Mouse (Mus musculus): Measurements from ENCODE around the gene Ppp1r13b. TPM values are rescaled to one million over a fixed set of nuclear protein-coding genes. Genes with fewer than 3 reads are reported as not detected.
A peak's percentile ranks its signal among the peaks of the same experiment; 100 is the strongest.
"Not testable (repeated sequence)": the region's sequence is repeated elsewhere in the genome, so short reads cannot be mapped to it uniquely, and the experiment has no call there.

Ppp1r13b gene
- 10 to 100 TPM; 58.1 to 60.3 TPM for total RNA-seq (2021)

DNA sequence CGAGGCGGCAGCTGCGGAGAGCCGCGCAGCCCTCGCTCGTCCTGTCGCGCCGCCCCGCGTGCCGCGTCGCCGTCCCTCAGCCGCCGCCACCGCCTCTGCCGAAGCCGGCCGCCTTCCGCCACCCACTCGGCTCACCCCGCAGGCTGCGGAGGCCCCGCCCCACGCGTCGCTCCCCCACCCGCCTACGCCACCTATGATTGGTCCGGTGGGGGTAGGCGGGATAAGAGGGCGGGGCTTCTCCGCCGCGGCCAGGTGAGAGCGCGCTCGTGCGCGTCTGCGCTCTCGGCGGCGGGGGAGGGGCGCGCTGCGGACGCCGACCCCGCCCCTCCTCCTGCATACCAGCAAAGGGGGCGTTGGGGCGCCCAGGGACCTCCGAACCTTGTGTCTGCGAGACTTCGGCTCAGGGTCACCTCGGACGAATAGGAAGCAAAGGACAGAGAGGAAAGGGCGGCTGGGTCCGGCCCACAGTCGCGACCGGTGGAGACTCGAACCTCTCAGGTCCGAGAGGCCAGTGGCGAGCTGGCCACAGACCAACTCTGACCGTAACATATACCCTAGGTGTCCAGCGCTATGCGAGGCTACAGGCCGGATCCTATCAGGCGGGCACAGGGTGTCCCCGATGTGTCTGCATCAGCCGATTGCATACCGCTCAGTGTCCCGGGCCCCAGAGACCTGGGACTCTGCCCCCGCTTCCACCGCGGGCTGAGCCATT, at the start of gene Ppp1r13b:
Gene Ppp1r13b (minus strand): TSS at position 141 of the 712 bp plus-strand sequence.
- peak; percentile 95 for DNase-seq
- intact Hi-C loops (cut with DNase I) = no loop called here

DNA sequence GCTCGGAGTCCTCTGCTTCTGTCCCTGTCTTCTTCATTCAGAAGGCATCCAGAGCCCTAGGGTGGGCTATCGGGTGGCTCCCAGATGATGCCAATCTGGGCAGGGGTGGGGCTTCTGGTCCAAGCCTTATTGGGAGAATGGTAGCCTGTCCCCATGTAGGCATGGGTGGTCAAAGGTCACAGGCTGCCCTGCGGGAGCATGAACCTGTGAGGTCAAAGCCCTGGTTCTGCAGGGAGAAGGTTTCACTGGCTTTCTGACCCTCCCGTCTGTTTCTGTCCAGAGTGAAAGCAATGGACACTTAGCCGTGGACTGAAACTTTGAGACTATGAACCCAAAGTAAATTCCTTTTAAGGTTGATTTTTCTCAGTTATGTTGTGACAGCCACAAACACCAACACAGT, 48.3 kb upstream of the Ppp1r13b start:
- DNase-seq = no peak
- intact Hi-C loops (cut with DNase I) = no loop called here

DNA sequence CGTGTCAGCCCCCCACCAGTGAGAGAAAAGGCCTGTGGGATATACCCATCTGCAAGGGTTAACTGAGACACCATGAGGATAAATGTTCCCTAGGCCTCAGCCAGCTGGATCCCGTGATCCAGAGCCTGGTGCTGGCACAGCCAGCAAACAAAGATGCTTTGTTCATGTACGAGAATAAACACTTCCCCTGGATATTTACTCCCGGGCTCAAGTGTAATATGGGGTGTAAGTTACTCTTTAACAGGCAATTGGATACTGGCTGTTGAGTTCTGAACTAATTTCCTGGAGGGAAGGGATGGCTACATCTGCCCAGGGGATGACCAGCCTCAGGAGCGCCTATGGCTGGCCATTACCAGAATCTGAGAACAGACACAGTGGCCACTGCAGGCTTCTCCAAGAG, 43.8 kb upstream of the Ppp1r13b start:
- intact Hi-C loops (cut with DNase I) = no loop called here
- DNase-seq = no peak

DNA sequence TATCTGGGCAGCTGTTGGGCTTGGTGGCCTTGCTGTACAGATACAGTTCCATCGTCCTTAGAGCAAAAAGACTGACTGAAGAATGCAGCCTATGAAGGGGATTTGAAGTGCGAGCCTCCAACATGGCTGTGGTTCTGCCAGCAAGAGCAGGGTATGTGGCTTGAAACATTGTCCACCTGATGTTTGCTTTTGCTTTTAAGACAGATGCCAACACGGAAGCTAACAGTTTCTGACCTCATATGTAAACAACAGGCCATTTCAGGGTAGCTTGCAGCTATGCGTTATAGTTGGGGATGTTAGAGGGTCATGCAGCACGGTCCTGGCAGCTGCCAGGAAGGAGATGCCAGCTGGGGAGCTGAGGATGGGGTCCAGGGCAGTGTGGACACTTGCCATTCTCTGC, 42.6 kb upstream of the Ppp1r13b start:
- no peak for DNase-seq
- intact Hi-C loops (cut with DNase I) = no loop called here

DNA sequence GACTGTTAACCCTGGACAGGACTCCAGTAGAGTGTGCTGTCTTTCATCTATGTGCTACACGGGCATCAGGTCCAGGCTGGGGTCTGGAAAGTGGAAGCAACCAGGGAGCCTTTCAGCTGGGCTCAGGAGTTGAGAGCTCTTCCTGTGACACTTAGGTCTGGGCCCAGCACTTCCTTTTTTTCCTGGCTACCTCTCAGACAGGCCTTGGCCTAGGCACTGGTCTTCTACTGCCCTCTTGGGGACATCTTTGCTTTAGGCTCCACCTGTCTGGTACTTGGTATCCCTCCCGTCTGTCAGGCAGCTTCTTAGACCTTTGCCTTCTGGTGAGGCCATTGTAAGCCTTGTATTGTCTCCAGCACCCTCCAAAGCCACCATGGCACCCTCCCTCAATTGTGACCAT, 38.8 kb upstream of the Ppp1r13b start:
- intact Hi-C loops (cut with DNase I) = no loop called here
- DNase-seq = peak; percentile 52

DNA sequence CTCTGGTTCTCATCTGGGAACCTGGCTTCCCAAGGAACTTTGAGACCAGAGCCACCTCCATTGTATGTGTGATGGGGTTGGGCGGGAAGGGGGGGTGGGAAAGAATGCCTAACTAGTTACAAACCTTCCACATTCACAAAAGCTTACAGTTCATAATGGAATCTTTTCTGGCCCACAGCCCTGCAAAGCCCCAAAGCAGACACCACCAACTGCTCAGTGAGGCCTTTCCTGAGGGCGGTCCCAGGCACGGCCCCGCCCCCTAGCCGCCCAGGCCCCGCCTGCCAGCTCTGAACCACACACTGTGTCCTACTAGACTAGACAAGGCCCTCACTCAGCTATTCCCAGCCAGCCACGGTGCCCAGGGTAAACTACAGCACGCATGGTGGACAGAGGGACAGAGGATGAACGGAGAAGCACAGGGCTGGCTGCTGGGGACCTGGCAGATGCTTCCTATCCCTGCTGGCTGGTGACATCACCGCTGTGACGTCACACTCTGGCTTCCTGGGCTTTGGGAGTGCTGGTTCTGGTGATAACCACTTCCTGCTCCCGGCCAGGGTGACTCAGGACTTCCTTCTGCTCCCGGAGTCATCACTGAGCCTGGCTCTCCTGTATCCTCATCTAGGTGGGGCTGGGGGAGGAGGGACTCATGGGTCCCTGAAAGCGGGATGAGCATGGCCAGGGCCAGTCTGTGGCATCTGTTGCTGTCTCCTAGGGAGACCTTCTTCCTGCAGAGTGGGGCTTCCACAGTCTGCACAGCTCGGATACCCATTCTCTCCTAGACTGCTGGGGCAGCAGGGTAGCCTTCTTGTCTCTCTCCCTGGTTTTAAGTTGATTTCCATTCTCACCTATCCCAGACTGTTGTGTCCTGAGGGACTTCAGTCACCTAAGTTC, 38.1 kb upstream of the Ppp1r13b start:
- intact Hi-C loops (cut with DNase I); DNase-seq: not testable (repeated sequence)

DNA sequence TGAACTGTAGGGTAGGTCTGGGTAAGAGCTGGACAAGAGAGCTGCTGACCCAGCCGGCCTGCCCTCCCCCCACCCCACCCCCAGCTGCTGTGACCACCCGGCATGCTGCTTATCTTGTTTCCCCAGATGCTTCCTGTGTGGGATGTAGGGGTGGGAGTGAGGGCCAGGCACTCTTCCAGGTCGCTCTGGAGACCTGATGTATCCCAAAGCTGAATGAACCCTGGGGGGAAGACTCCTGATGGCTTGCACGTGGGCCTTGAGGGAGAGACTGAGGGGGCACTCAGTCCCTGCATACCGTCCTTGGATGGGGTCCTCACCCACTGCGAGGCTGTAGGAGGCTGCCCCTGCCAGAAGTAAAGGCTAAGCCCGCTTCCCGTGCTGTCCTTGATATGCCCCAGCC, 37.2 kb upstream of the Ppp1r13b start:
- intact Hi-C loops (cut with DNase I) = no loop called here
- no peak for DNase-seq

DNA sequence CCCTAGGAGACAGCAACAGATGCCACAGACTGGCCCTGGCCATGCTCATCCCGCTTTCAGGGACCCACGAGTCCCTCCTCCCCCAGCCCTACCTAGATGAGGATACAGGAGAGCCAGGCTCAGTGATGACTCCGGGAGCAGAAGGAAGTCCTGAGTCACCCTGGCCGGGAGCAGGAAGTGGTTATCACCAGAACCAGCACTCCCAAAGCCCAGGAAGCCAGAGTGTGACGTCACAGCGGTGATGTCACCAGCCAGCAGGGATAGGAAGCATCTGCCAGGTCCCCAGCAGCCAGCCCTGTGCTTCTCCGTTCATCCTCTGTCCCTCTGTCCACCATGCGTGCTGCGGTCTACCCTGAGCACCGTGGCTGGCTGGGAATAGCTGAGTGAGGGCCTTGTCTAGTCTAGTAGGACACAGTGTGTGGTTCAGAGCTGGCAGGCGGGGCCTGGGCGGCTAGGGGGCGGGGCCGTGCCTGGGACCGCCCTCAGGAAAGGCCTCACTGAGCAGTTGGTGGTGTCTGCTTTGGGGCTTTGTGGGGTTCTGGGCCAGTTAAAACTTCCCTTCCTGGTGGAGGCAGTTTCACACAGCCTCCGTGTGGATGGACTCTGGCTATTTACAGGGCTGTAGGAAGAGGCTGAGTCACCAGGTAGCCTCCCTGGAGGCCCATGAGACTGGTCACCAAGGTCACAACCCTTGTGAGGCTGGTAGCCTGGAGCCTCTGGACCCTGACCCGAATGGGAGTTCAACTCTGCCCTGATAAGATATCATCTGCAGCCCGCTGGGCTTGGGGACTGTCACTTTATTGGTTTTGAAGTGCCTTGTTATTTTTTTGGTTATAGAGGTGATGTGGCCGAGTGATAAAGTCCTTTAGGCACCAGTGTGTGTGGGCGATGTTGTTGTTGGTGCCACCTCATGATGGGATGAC, 36.4 kb upstream of the Ppp1r13b start:
- DNase-seq = not testable (repeated sequence)
- intact Hi-C loops (cut with DNase I) = loop anchor here (5.0 kb wide), 1 partner anchor 57 kb away; no protein-coding TSS in a partner anchor

DNA sequence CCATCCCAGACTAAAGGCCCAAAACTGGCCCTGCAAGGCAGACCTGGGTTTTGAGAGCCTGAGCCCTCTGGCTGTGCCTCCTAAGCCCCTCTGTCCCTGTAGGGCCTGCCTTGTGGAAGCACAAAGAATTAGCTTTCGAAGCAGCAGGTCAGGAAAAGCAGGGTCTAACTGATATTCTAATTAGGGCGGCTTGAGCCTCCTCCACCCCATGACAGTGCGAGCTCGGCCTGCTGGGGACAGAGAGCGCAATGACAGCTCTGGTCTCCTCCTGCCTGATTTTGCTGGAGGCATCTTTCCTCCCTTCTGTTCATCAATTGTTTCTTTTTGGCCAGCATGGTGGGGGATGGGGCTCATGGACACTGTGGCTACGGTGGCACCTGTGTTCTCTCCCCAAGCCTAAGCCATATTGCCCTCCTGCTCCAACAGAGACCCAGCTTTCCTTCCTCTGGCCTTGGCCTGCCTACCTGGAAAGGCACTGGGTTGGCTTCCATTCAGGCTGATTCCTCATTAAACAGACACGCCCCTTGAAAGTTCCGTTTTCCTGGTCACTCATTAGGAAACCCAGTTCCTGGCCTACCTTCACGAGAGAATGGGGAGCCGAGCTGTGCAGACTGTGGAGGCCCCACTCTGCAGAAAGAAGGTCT, 35.6 kb upstream of the Ppp1r13b start:
- intact Hi-C loops (cut with DNase I) = loop anchor here (5.0 kb wide), 1 partner anchor 56 kb away; no protein-coding TSS in a partner anchor
- peak; percentile 27 for DNase-seq

DNA sequence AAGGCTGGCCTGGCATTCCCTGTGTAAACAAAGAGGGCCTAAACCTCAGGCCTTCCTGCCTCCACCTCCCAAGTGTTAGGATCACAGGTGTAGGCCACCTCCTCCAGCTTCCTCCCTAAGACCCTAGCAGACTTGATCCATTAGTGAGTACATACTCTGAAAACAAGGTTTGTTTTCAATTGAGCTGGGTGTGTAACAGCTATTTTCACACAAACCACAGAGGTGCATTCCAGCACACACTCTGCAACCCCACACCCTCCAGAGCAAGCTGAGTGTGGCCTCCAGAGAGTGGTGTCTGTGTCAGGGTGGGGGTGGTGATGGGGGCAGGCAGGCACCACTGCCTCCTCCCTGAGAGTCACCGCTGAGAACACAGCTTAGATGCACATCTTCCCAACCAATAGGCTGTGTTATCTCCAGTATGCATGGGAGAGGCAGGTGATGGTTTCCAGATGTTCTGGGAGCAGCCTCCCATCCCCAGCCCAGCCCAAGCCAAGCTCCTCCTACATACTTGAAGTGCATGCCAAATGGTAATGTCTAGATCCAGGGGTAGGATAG, 30.8 kb upstream of the Ppp1r13b start:
- DNase-seq = no peak

DNA sequence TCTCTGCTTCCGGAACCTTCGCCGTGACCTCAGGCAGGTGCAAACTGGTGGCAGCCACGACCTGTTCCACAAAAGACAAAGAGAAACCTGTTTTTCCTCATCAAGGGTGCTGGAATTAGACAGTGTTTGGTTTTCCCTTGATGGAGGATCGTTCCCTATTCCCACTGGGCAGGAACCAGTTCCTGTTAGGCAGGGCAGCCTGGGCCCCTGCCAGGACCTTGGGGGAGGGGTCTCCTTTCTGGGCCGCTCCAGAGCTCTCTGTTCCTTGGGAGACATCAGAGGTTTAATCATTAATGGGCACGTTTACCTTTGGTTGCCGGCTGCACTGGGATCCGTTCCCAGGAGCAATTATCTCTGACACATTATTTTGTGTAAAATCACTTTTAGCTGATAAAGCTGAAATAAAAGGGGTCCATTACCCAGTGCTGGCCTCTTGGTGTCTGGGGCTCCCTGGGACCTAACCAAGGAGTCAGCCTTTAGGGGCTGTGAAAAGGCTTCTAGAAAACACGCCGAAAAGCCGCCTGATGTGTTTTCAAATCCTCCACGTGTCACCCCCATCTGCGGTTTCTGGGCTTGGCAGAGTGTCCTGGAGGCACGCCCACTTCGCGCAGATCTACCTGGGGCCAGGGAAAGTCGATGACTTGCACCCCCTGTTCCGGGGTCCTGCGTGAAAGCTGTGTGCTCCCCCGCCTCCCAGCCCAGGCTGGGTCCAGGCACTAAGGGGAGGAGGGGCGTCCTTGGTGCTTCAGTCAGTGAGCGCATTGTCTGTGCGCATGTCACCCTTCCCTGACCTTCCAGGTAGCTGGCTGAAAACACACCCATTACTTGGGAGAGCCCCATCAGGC, 29.0 kb upstream of the Ppp1r13b start:
- DNase-seq = peak; percentile 52
- intact Hi-C loops (cut with DNase I) = no loop called here

More for the DNA sequence above, 30.8 kb upstream of the Ppp1r13b start:
- intact Hi-C loops (cut with DNase I) = no loop called here

DNA sequence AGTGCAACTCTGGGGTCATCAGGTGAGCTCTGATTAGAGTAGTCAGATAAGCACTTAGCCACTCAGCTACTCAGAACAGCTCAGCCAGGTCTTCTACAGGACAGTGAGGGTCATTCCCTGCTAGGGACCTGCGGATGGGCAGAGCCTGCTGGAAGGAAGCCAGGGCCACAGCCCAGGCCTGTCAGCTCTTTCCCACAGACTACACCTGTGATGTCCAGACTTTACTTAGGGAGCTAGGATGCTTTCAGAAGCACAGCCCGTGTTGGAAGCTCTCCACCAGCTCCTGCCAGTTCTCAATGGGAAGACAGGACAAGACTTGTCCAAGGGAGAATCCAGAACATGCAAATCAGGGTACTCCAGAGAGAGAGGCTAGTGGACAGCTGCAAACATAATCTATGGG, 26.1 kb upstream of the Ppp1r13b start:
- no peak for DNase-seq
- intact Hi-C loops (cut with DNase I) = no loop called here

DNA sequence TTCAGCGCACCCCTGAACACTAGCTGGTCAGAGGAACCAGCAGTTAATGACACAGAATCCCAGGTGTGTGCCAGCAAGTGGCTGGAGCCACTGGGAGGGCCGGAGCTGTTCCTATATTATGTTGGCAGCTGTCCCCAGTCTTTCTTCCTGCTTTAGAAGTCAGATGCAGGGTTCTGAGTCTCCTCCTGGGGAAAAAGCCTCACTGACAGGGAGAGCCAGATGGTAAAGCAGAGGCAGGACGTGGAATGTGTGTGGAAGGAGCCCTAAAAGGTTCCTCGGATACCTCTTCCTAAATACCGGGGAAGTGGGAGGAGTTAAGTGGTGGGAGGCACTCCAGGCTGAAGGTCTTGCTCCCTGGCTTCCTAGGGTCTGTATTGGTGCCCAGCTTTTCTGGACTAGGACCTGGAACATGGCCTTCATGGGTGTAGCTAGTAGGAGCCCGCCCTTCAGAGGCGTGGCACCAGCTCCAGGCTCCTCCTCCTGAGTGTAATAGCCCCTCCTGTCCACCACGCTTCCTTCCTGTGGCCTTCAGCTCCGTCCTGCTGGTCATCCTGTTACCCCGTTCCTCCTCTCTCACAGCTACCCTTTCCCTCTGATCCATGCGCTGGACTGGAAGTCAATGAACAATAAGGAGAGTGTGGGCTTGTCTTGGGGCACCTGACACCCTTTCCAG, 25.3 kb upstream of the Ppp1r13b start:
- intact Hi-C loops (cut with DNase I) = no loop called here
- no peak for DNase-seq

DNA sequence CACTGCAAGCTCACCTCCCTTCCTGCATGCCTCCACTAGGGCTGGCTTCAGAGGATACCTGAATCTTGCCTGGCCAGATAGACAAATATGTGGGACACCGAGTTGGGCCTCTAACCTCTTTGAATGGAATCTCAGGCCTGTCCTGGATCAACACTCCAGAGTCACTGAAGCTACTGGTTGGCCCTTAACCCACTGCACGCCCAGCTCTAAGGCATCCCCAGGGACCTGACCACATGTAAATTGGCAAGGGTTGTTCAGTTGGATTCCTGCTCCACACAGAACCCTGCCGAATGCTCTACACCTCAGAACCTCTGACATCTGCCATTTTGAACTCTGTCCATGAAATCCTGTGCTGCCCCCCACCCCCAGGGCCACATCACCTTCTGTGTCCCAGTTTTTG, 24.6 kb upstream of the Ppp1r13b start:
- intact Hi-C loops (cut with DNase I) = no loop called here
- no peak for DNase-seq

DNA sequence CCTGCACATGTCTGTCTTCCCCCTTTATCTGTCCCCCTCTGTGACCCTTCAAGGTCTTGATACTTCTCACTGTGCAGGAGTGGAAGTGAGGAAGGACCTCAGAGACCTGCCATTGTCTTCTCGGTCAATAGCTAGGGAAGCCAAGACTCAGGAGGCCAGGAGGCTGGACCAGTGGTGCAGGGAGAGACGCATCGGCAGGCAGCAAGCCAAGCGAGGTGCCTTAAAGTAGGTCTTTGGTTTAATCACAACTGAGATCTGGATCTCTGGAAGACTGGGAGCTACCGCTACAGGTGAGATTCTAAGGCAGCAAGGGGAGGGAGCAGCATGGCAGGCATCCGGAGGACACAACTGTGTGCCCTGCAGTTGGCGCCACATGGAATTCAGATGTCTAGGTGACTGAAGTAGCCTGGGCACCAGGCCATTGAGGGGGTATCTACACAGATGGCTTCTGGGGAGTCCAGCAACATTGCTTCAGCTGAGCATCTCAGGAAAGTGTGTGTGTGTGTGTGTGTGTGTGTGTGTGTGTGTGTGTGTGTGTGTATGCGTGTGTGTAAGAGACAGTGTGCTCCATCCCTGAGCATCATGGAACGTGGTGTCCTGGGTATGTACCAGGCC, 23.6 kb upstream of the Ppp1r13b start:
- DNase-seq = peak; percentile 59
- intact Hi-C loops (cut with DNase I) = no loop called here

DNA sequence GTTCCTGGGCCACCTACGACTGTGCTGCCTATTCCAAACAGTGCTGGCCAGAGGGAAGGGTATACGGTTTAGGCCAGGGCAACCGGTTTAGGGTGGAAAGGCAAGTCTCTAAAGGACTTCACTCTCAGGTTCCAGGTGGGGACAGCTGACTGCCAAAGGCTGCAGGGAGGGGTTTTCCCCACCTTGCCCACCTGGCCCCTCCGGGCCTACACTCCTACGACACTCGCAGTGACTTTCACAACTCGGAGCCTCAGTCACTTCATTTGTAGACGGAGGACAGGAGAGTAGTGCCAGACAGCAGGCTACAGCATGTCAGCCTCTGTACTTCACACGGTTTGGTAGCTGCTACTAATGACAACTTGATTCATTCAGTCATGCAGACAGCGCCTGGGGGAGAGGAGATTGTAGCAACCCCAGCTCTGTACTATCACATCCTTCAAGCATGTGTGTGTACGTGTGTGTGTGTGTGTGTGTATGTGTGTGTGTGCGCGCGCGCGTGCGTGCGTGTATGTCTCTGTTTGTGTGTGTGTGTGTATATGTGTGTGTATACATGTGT, 20.6 kb upstream of the Ppp1r13b start:
- intact Hi-C loops (cut with DNase I) = no loop called here
- no peak for DNase-seq

DNA sequence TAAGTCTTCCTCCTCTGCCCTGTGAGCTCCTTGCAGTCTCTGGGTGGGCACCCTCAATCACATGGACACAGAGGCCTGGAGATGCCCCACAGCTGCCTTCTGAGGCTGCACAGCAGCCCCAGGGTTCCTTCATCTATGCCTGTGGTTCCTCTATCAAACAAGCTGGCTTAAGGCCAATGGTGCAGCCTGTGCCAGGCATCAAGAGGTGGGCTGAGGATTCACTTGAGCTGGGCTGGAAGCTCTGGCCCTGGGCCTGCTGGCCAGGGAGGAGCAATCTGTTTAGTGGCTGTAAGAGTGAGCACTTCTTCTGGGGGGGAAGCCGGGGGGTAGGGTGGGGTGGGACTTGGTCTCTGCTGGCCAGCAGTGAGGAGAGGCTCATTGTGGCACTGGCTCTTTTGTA, 19.4 kb upstream of the Ppp1r13b start:
- intact Hi-C loops (cut with DNase I) = no loop called here
- DNase-seq = peak; percentile 93

DNA sequence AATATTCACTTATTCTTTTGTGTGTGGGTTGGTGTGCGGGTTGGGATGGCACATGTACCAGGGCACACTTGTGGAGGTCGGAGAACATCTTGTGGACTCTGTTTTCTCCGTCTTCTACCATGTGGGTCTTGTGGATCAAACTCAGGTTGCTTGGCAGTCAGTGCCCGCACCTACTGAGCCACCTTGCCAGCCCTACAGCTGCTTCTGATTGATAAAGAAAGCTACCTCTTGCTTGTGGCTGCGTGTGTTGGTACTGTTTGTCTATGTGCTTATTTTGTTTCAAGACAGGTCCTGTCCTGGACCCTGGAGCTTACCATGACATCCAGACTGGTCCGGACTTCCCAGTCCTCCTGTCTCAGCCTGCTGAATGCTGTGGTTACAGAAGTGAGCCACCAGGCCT, 15.2 kb upstream of the Ppp1r13b start:
- DNase-seq = no peak
- intact Hi-C loops (cut with DNase I) = no loop called here

Measured in left cerebral cortex, postnatal 4 days (tissue).